Mouse (Mus musculus) liver, postnatal 0 days (tissue): Measurements from ENCODE around the gene Acbd5.

Experiments used
- CTCF ChIP-seq: sonication (generic); IDR thresholded peaks from 2 replicates; pipeline ENCODE4 v1.5.1; 2016; ENCODE audit warnings: antibody characterized with exemption, low read depth
- EP300 ChIP-seq: IDR thresholded peaks from 2 replicates; pipeline ENCODE4 v1.6.1; 2016; ENCODE audit warnings: antibody characterized with exemption, low read depth, mild to moderate bottlenecking

DNA sequence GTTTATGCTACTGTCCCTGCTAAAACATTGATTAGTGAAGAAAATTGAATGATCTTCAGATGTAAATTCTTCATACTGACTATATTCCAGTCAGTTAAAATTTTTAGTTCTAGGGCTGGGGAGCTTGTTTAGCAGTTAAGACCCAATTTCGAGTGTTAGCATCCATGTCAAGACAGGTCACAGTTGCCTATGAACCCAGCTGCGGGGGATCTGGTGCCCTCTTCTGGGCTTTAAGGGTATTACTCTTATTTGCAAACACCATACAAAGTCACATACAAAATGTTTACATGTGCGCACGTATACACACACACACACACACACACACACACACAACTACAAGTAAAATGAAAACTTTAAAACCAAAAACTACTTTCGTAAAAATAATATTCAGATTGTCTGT lies 24.2 kb downstream of the Acbd5 start:
- TF ChIP-seq CTCF: peak; percentile 82
- TF ChIP-seq EP300: no peak
